Mouse (Mus musculus): ENCODE measurements at regions not wholly inside any gene's neighbourhood (a gene's known extent, or its start where the extent isn't known, plus 50 kb on each side); places are given as distances from the start of the nearest gene placed in this dataset.

GRCm38 (mm10) chr3:38633347-38633746, 148.7 kb upstream of the Ankrd50 start:
- Histone ChIP-seq H3K4me3 (ENCODE audit: low read length) (no peak overlapping the region), H3K9me3 (replicated peaks; ENCODE audit: control insufficient read depth, low read length) (no peaks in the 10 kb centered on the region), H3K36me3 (ENCODE audit: control insufficient read depth, insufficient read depth) (no peaks in the 10 kb centered on the region), H3K4me1 (ENCODE audit: control insufficient read depth, insufficient read depth, low read length) (peaks cover 4% of the 10 kb centered on the region), H3K9ac (ENCODE audit: low read length) (no peak overlapping the region), H3K27me3 (ENCODE audit: control insufficient read depth, insufficient read depth, low read length) (no peaks in the 10 kb centered on the region), H3K4me2 (ENCODE audit: low read depth, low read length) (no peak overlapping the region), H3K27ac (ENCODE audit: low read length) (peak overlapping the region; percentile 27; the same call in 1 of the 2 replicates)
- ATAC-seq (replicated peaks; ENCODE audit: extremely low read depth, insufficient read depth, low FRiP score): peak; percentile 55
- WGBS: 34% methylated on average over 7 of the region's 7 CpGs

DNA sequence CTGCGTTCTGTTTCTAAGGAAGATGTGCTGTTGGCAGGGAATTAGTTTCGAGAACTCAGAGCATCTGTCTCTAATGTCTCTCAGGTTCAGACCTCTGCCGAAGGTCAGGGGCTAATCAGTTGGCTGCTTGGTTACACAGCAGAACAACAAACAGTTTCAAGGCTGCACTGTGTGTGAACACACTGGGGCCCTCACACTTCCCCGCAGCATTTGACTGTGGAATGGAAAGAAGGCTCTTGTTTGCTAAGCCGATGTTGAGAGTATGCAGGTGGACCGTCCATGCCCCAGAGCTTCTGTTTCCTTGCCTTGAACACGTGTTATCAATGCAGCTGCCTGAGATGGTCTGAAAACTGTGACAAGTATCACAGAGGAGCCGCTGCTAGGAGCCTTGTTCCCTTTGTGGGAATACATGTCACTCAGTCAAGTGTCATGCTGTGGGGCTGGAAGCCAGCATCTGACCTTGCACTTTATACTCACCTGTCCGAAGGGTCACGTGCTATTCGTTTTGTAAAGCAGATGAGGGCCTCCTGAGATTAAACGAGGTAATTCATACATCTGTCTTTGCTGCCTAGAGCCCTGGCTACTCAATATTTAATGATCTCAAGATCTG, 141.0 kb upstream of the Ankrd50 start:
- peaks cover 4% of the 10 kb centered on the region; the same call in 1 of the 2 replicates for H3K4me1 ChIP-seq (ENCODE audit: control insufficient read depth, insufficient read depth, low read length)
- 39% methylated on average over 12 of the region's 12 CpGs for WGBS
- H3K9ac ChIP-seq (ENCODE audit: low read length): no peak overlapping the region
- H3K9me3 ChIP-seq (replicated peaks; ENCODE audit: control insufficient read depth, low read length): no peaks in the 10 kb centered on the region
- no peak overlapping the region for H3K27ac ChIP-seq (ENCODE audit: low read length)
- H3K4me2 ChIP-seq (ENCODE audit: low read depth, low read length): no peak overlapping the region
- H3K4me3 ChIP-seq (ENCODE audit: low read length): no peak overlapping the region
- H3K36me3 ChIP-seq (ENCODE audit: control insufficient read depth, insufficient read depth): no peaks in the 10 kb centered on the region
- no peak for ATAC-seq (replicated peaks; ENCODE audit: extremely low read depth, insufficient read depth, low FRiP score)
- H3K27me3 ChIP-seq (ENCODE audit: control insufficient read depth, insufficient read depth, low read length): no peaks in the 10 kb centered on the region

DNA sequence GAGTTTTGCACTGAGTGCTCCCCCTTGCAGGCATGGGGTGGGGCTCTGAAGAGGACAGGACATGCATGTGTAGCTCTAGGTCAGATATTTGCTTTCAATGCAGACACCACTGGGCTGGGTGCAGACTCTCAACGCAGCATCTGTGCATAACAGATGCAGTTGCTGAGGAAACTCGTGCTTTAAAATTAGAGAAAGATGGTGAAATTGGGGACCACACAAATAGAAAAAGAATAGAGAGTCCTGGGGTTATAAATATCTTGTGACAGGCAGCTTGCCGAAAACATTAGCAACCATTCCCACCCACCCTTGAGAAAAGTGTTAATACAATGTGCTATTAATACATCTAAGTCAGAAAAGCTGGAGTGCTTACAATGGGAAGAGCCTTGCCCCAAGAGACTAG, 133.3 kb upstream of the Ankrd50 start:
- Histone ChIP-seq H3K4me1 (ENCODE audit: control insufficient read depth, insufficient read depth, low read length) (peaks cover 12% of the 10 kb centered on the region), H3K4me3 (ENCODE audit: low read length) (no peak overlapping the region), H3K36me3 (ENCODE audit: control insufficient read depth, insufficient read depth) (no peaks in the 10 kb centered on the region), H3K4me2 (ENCODE audit: low read depth, low read length) (peak overlapping the region; percentile 15; the same call in 1 of the 2 replicates), H3K9ac (ENCODE audit: low read length) (no peak overlapping the region), H3K27ac (ENCODE audit: low read length) (peak overlapping the region; percentile 31; the same call in 1 of the 2 replicates), H3K9me3 (replicated peaks; ENCODE audit: control insufficient read depth, low read length) (0 out of 2 replicates have a peak, but pooled peaks cover 2% of the 10 kb centered on the region), H3K27me3 (ENCODE audit: control insufficient read depth, insufficient read depth, low read length) (no peaks in the 10 kb centered on the region)
- WGBS: 43% methylated on average over 3 of the region's 3 CpGs
- ATAC-seq (replicated peaks; ENCODE audit: extremely low read depth, insufficient read depth, low FRiP score): no peak

DNA sequence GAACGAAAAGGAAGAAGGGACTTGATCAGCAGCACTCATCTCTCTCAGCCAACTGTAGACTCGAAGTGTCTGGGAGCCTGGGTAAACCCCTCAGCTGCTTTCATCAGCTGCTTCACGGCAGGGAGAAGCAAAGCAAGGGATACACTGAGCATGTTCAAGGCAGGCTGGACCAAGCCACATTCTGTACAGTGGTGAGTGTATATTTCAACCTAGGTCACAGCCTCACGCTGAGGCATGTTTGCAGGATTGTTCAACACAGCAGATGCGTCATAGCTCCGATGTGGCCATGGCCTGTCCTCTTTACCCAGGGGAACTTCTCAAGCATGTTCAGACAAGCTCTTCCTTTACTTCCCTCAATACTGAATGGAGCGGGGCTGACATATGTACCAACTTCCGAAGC, 132.6 kb upstream of the Ankrd50 start:
- 77% methylated on average over 8 of the region's 8 CpGs for WGBS
- Histone ChIP-seq H3K27ac (ENCODE audit: low read length) (no peak overlapping the region), H3K27me3 (ENCODE audit: control insufficient read depth, insufficient read depth, low read length) (no peaks in the 10 kb centered on the region), H3K36me3 (ENCODE audit: control insufficient read depth, insufficient read depth) (no peaks in the 10 kb centered on the region), H3K9me3 (replicated peaks; ENCODE audit: control insufficient read depth, low read length) (0 out of 2 replicates have a peak, but pooled peaks cover 2% of the 10 kb centered on the region), H3K4me2 (ENCODE audit: low read depth, low read length) (no peak overlapping the region), H3K4me1 (ENCODE audit: control insufficient read depth, insufficient read depth, low read length) (peaks cover 12% of the 10 kb centered on the region), H3K4me3 (ENCODE audit: low read length) (no peak overlapping the region), H3K9ac (ENCODE audit: low read length) (no peak overlapping the region)
- no peak for ATAC-seq (replicated peaks; ENCODE audit: extremely low read depth, insufficient read depth, low FRiP score)

- no peak overlapping the region for H3K4me2 ChIP-seq (ENCODE audit: low read depth, low read length)
- H3K4me3 ChIP-seq (ENCODE audit: low read length): no peak overlapping the region
- H3K27ac ChIP-seq (ENCODE audit: low read length): no peak overlapping the region
- no peaks in the 10 kb centered on the region for H3K27me3 ChIP-seq (ENCODE audit: control insufficient read depth, insufficient read depth, low read length)
- H3K9me3 ChIP-seq (replicated peaks; ENCODE audit: control insufficient read depth, low read length): 0 out of 2 replicates have a peak, but pooled peaks cover 2% of the 10 kb centered on the region
- no peaks in the 10 kb centered on the region for H3K36me3 ChIP-seq (ENCODE audit: control insufficient read depth, insufficient read depth)
- H3K4me1 ChIP-seq (ENCODE audit: control insufficient read depth, insufficient read depth, low read length): peaks cover 11% of the 10 kb centered on the region
- ATAC-seq (replicated peaks; ENCODE audit: extremely low read depth, insufficient read depth, low FRiP score): no peak
- 78% methylated on average over 6 of the region's 6 CpGs for WGBS
- H3K9ac ChIP-seq (ENCODE audit: low read length): no peak overlapping the region
Measured at GRCm38 (mm10) chr3:38613706-38614105, 129.1 kb upstream of the Ankrd50 start.

GRCm38 (mm10) chr3:38591531-38591930, 106.9 kb upstream of the Ankrd50 start:
- Histone ChIP-seq H3K4me3 (ENCODE audit: low read length) (no peak overlapping the region), H3K27me3 (ENCODE audit: control insufficient read depth, insufficient read depth, low read length) (no peaks in the 10 kb centered on the region), H3K4me2 (ENCODE audit: low read depth, low read length) (no peak overlapping the region), H3K27ac (ENCODE audit: low read length) (no peak overlapping the region), H3K9me3 (replicated peaks; ENCODE audit: control insufficient read depth, low read length) (no peaks in the 10 kb centered on the region), H3K36me3 (ENCODE audit: control insufficient read depth, insufficient read depth) (no peaks in the 10 kb centered on the region), H3K4me1 (ENCODE audit: control insufficient read depth, insufficient read depth, low read length) (no peaks in the 10 kb centered on the region), H3K9ac (ENCODE audit: low read length) (no peak overlapping the region)
- WGBS: 82% methylated on average over 1 of the region's 1 CpGs
- no peak for ATAC-seq (replicated peaks; ENCODE audit: extremely low read depth, insufficient read depth, low FRiP score)

DNA sequence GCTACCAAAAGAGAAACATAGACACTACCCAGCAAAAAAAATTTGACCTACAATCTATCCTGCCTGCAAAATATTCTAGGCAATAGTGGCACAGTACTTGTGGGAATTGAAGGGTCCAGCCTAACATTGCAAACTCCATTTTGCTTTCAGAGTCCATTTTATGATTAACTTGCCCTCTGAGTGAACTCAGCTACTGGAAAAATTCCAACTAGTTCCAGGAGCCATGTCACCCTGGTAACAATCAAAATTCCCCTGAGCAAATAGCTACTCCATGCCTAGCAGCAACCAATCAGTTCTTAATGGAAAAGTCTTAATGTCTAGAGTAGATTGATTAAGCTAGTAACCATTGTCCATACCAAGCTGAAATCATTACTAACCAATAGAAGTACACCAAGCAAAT, 104.3 kb upstream of the Ankrd50 start:
- no peaks in the 10 kb centered on the region for H3K36me3 ChIP-seq (ENCODE audit: control insufficient read depth, insufficient read depth)
- no peak overlapping the region for H3K4me2 ChIP-seq (ENCODE audit: low read depth, low read length)
- H3K4me1 ChIP-seq (ENCODE audit: control insufficient read depth, insufficient read depth, low read length): no peaks in the 10 kb centered on the region
- no peak overlapping the region for H3K4me3 ChIP-seq (ENCODE audit: low read length)
- no peak overlapping the region for H3K9ac ChIP-seq (ENCODE audit: low read length)
- H3K27me3 ChIP-seq (ENCODE audit: control insufficient read depth, insufficient read depth, low read length): no peaks in the 10 kb centered on the region
- no peak overlapping the region for H3K27ac ChIP-seq (ENCODE audit: low read length)
- no peak for ATAC-seq (replicated peaks; ENCODE audit: extremely low read depth, insufficient read depth, low FRiP score)
- H3K9me3 ChIP-seq (replicated peaks; ENCODE audit: control insufficient read depth, low read length): no peaks in the 10 kb centered on the region

DNA sequence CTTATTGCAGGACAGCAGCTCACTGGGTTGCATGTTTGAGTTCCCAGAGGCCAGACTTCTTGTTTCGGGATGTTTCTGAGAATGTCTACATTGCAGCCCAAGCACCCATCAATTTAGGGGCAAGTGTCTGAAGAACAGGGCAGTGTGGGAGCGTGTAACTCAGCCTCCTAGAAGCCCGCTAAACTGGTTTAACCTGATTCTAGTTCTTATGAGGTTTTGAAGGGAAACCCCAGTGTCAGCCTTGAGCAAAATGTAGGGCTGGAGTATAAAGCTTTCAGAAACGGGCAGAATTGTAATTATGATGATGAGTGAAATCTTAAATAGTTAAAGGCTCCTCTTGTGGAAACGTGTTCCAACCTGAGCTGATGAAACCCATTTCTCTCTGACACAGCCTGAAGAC, 100.9 kb upstream of the Ankrd50 start:
- Histone ChIP-seq H3K4me1 (ENCODE audit: control insufficient read depth, insufficient read depth, low read length) (no peaks in the 10 kb centered on the region), H3K4me3 (ENCODE audit: low read length) (no peak overlapping the region), H3K27ac (ENCODE audit: low read length) (no peak overlapping the region), H3K27me3 (ENCODE audit: control insufficient read depth, insufficient read depth, low read length) (no peaks in the 10 kb centered on the region), H3K9me3 (replicated peaks; ENCODE audit: control insufficient read depth, low read length) (no peaks in the 10 kb centered on the region), H3K36me3 (ENCODE audit: control insufficient read depth, insufficient read depth) (no peaks in the 10 kb centered on the region), H3K9ac (ENCODE audit: low read length) (no peak overlapping the region), H3K4me2 (ENCODE audit: low read depth, low read length) (no peak overlapping the region)
- WGBS: 76% methylated on average over 5 of the region's 5 CpGs
- no peak for ATAC-seq (replicated peaks; ENCODE audit: extremely low read depth, insufficient read depth, low FRiP score)

DNA sequence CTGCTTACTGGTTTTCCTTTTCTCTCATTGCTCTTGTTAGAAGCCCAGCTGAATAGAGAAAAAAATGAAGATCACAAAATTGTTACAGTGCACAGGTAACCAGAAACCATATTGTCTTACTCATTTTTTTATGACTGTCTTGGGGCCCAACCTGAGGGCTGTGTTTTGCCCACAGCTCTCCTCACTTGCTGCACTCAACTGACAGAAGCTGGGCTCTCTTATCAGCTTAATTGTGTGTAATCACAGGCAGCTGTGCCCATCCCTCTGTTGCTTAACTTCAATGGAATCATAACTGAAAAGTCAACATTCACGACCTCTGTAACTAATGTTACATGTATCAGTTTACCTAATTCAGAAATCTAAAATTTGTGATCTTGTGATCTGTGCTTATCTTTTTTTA, 95.1 kb upstream of the Ankrd50 start:
- no peaks in the 10 kb centered on the region for H3K4me1 ChIP-seq (ENCODE audit: control insufficient read depth, insufficient read depth, low read length)
- H3K36me3 ChIP-seq (ENCODE audit: control insufficient read depth, insufficient read depth): no peaks in the 10 kb centered on the region
- no peaks in the 10 kb centered on the region for H3K27me3 ChIP-seq (ENCODE audit: control insufficient read depth, insufficient read depth, low read length)
- H3K9me3 ChIP-seq (replicated peaks; ENCODE audit: control insufficient read depth, low read length): no peaks in the 10 kb centered on the region
- no peak for ATAC-seq (replicated peaks; ENCODE audit: extremely low read depth, insufficient read depth, low FRiP score)
- no peak overlapping the region for H3K9ac ChIP-seq (ENCODE audit: low read length)
- H3K27ac ChIP-seq (ENCODE audit: low read length): no peak overlapping the region
- WGBS: 70% methylated on average over 1 of the region's 1 CpGs
- H3K4me2 ChIP-seq (ENCODE audit: low read depth, low read length): no peak overlapping the region
- no peak overlapping the region for H3K4me3 ChIP-seq (ENCODE audit: low read length)
